Mouse (Mus musculus): ENCODE measurements around the gene Rnf222.

DNA sequence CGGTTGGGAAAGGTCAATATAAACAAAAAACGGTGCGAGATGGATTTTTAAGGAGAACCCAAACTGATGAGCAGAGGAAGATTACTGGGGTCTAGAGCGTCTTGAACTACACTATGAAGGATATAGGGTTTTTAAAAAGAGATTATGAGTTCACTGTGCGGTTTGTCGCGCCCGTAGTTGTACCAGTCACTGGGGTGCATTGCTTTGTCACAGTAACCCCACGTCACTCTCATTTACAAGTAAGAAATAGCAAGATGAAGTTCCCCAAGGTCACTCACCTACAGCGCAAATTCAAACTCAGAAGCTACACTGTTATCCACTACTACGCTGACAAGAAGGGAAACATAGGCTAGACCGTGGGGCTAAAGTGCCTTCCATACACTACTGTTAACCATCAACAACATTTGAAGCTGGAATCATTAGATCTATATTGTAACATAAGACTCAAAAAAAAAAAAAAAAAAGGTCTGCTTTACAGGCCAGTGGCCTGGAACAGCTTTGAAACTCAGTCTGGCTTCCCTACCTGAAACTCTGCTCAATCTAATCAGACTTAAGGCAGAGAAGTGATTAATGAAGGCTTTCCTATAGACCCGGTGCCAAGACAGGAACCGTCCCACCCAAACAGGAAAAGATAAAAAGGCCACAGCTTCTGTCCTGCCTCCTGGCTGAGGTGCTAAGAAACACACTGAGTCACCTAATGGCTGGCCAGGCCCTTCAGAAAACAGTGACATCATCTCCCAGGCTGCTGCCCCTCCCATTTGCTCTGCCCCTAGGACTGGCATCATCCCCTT is 34.5 kb upstream of the Rnf222 start:
- TF ChIP-seq CTCF (IDR thresholded peaks at IDR 0.05; ENCODE audit: borderline replicate concordance, insufficient read depth, low read length) (no peak), POLR2A (IDR thresholded peaks at IDR 0.05; ENCODE audit: low read depth, low read length) (no peak; the same call in 1 of the 2 replicates)
